Mouse (Mus musculus): ENCODE measurements around the gene Gm6899. TPM values are rescaled to one million over a fixed set of nuclear protein-coding genes. Genes with fewer than 3 reads are reported as not detected.

Gm6899 gene
- total RNA-seq, 4 experiments from 2014 or later, result not detected

Other genes starting within 250 kb of the Gm6899 start
- gene Fancl, start 207.1 kb upstream of the Gm6899 start, total RNA-seq (2022), result 10 to 100 TPM; 12.5 to 17.3 (median 13.5) TPM
- 10 to 100 TPM in 2 of 4 experiments, 1 to 10 TPM in 2; 8.2 to 12.6 (median 10.2) TPM for gene Vrk2, start 758 bp downstream of the Gm6899 start, total RNA-seq (2022)

Measured in adrenal gland, adult 8-10 months (tissue).